Mouse (Mus musculus): ENCODE measurements at regions not wholly inside any gene's neighbourhood (a gene's known extent, or its start where the extent isn't known, plus 50 kb on each side); places are given as distances from the start of the nearest gene placed in this dataset.

DNA sequence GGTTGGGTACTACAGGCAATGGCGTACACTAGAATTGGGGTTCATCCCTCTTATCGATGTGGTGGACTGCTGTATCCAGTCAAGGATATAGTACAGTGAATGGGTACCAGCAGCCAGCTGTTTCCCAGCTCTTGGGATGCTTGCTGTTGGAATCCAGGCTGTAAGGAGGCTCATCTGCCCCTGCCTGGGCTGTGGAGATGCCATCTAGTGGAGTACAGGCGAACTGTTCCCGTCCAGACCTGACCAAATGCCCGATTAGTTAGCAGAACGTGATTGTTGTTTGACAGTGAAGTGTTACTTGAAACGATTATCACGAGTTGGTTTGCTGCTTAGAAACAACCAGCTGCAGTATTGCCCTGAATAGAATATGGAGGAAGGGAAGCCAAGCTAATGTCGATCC is 205.0 kb upstream of the Gadl1 start:
- H3K4me1 ChIP-seq (ENCODE audit: insufficient read depth, low read length): peaks cover 4% of the 10 kb centered on the region; the same call in 1 of the 2 replicates
- no peaks in the 10 kb centered on the region for H3K27me3 ChIP-seq (ENCODE audit: insufficient read depth, low read length)
- no peaks in the 10 kb centered on the region for H3K9me3 ChIP-seq (ENCODE audit: low read length)
- no peak overlapping the region for H3K4me2 ChIP-seq (replicated peaks; ENCODE audit: low read depth, low read length)
- WGBS: 32% methylated on average over 9 of the region's 9 CpGs
- no peak overlapping the region for H3K9ac ChIP-seq (replicated peaks; ENCODE audit: low read length)
- H3K36me3 ChIP-seq (ENCODE audit: insufficient read depth, low read length): no peaks in the 10 kb centered on the region
- peak; percentile 64; the same call in 1 of the 2 replicates for ATAC-seq (ENCODE audit: low FRiP score, low TSS enrichment)
- H3K27ac ChIP-seq (ENCODE audit: low read length): no peak overlapping the region
- H3K4me3 ChIP-seq (ENCODE audit: low read length): no peak overlapping the region

DNA sequence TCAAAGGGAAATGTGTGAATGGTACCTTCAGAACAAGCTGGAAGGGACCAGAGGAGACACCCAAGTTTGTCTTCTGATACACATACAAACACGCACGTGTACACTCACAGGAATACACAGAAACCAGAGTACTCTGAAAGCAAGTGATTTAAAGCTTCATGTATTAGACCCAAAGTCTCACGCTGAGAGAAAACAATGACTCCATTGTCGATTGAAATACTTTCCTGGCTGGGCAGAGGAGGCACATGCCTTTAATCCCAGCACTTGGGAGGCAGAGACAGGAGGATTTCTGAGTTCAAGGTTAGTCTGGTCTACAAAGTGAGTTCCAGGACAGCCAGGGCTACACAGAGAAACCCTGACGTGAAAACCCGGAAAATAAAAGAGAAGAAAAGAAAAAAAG is 203.5 kb upstream of the Gadl1 start:
- no peak overlapping the region for H3K9ac ChIP-seq (replicated peaks; ENCODE audit: low read length)
- WGBS: 82% methylated on average over 6 of the region's 6 CpGs
- no peak for ATAC-seq (ENCODE audit: low FRiP score, low TSS enrichment)
- no peak overlapping the region for H3K4me2 ChIP-seq (replicated peaks; ENCODE audit: low read depth, low read length)
- H3K4me1 ChIP-seq (ENCODE audit: insufficient read depth, low read length): peaks cover 4% of the 10 kb centered on the region; the same call in 1 of the 2 replicates
- no peaks in the 10 kb centered on the region for H3K9me3 ChIP-seq (ENCODE audit: low read length)
- no peaks in the 10 kb centered on the region for H3K27me3 ChIP-seq (ENCODE audit: insufficient read depth, low read length)
- no peaks in the 10 kb centered on the region for H3K36me3 ChIP-seq (ENCODE audit: insufficient read depth, low read length)
- H3K27ac ChIP-seq (ENCODE audit: low read length): no peak overlapping the region
- no peak overlapping the region for H3K4me3 ChIP-seq (ENCODE audit: low read length)

DNA sequence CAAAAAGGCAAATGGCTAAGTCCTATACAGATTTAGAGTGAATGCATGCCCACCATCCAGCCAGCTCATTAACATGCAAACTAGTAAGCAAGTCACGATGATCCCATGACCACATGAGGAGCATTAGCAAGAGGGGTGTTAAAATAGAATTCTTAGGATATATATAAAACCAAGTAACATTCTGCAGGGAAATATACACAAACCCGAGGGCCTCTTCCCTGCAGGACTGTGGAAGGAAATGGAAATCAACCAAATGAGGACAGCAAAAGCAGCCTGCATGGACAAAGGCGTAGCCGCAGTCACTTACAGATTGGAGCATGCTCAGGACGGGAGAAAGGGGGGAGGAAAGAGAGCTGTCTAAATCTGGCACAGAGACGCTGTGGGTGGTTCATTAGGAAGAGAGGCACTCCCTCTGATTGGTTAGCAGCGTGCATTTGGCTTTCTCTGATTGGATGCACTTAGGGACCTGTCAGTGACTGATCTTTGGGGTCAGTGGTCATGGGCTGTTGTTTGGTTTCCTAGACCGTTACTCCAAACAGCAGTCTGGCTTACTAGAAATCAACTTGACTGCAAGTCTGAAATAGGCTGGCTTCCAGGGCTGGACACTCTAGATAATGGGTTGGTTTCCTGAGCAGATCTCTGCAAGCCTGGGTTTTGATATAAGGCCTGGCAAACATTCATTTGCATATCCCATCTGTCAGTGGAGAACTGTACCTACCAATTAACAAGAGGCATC is 200.9 kb upstream of the Gadl1 start:
- ATAC-seq (ENCODE audit: low FRiP score, low TSS enrichment): peak; percentile 95
- WGBS: 32% methylated on average over 8 of the region's 8 CpGs
- H3K4me1 ChIP-seq (ENCODE audit: insufficient read depth, low read length): peaks cover 4% of the 10 kb centered on the region; the same call in 1 of the 2 replicates
- peak overlapping the region; percentile 49 for H3K27ac ChIP-seq (ENCODE audit: low read length)
- H3K9me3 ChIP-seq (ENCODE audit: low read length): no peaks in the 10 kb centered on the region
- H3K36me3 ChIP-seq (ENCODE audit: insufficient read depth, low read length): no peaks in the 10 kb centered on the region
- H3K4me3 ChIP-seq (ENCODE audit: low read length): no peak overlapping the region
- no peak overlapping the region for H3K4me2 ChIP-seq (replicated peaks; ENCODE audit: low read depth, low read length)
- no peaks in the 10 kb centered on the region for H3K27me3 ChIP-seq (ENCODE audit: insufficient read depth, low read length)
- no peak overlapping the region for H3K9ac ChIP-seq (replicated peaks; ENCODE audit: low read length)

DNA sequence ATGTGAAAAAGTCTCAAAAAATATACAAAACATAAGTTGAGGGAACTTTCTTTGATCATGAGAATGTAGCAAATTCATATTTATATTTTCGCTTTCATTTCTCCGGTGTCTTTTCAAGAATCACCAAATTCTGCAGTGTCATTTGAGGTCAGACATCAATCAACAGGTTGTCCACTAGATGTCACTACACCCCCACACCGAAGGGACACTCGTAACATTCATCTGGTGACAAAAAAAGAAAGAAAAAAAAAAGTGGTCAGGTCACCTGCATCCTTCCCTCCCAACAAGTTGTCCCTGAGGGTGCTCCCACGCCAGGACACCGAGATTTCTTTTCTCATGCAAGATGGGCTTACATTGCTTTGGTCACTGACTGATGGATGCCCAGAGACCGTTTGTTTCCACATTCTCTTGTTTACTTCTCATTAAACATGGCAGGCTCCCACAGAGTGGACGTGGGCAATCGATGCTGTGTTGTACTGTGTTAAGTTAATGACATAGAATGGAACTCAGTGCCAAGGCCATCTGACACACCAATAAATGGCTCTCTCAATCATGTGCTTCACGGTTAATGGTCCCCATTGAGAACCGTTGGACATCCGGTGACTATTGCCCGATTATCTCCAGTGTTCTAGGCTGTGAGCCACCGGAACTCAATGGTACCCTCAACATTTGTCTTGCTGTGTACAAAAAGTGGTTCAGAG is 199.1 kb upstream of the Gadl1 start:
- Histone ChIP-seq H3K9me3 (ENCODE audit: low read length) (no peaks in the 10 kb centered on the region), H3K9ac (replicated peaks; ENCODE audit: low read length) (no peak overlapping the region), H3K4me1 (ENCODE audit: insufficient read depth, low read length) (peaks cover 4% of the 10 kb centered on the region; the same call in 1 of the 2 replicates), H3K27ac (ENCODE audit: low read length) (no peak overlapping the region), H3K4me3 (ENCODE audit: low read length) (no peak overlapping the region), H3K27me3 (ENCODE audit: insufficient read depth, low read length) (no peaks in the 10 kb centered on the region), H3K36me3 (ENCODE audit: insufficient read depth, low read length) (no peaks in the 10 kb centered on the region), H3K4me2 (replicated peaks; ENCODE audit: low read depth, low read length) (no peak overlapping the region)
- no peak for ATAC-seq (ENCODE audit: low FRiP score, low TSS enrichment)
- 79% methylated on average over 14 of the region's 14 CpGs for WGBS

DNA sequence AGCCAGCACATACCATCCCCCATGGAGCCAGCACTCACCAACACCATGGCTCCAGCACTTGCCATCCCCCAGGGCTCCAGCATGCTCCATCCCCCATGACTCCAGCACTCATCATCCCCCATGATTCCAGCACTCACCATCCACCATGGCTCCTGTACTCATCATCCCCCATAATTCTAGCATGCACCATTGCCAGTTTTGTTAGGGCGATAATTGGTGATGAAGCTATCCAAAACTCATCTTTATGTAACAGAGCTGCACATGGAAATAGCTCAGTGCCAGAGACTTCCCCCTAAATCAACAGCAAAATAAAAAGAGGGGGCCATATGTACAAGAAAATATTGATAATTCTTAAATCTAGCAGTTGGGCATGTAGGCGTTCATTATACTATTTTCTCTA is 188.9 kb upstream of the Gadl1 start:
- Histone ChIP-seq H3K27me3 (ENCODE audit: insufficient read depth, low read length) (no peaks in the 10 kb centered on the region), H3K27ac (ENCODE audit: low read length) (no peak overlapping the region), H3K9ac (replicated peaks; ENCODE audit: low read length) (no peak overlapping the region), H3K9me3 (ENCODE audit: low read length) (peaks cover 6% of the 10 kb centered on the region; the same call in 1 of the 2 replicates), H3K4me2 (replicated peaks; ENCODE audit: low read depth, low read length) (no peak overlapping the region), H3K4me1 (ENCODE audit: insufficient read depth, low read length) (no peaks in the 10 kb centered on the region), H3K4me3 (ENCODE audit: low read length) (no peak overlapping the region), H3K36me3 (ENCODE audit: insufficient read depth, low read length) (no peaks in the 10 kb centered on the region)
- no peak for ATAC-seq (ENCODE audit: low FRiP score, low TSS enrichment)
- 92% methylated on average over 2 of the region's 2 CpGs for WGBS

DNA sequence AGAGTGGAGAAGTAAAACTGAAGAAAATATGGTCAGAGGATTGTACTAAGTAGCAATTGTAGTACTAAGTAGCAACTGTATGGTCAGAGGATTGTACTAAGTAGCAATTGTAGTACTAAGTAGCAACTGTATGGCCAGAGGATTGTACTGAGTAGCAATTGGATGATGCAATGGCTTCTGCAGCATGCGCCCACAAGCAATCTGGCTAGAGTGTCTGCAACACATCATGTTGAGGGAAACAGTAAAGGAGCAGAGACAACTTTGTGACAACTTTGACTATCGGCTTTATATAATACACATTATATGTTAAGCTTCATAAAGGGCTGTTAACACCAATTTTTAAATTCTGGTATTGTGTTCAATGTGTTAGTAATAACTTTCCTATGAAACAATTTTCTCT is 188.4 kb upstream of the Gadl1 start:
- 96% methylated on average over 2 of the region's 2 CpGs for WGBS
- no peak overlapping the region for H3K9ac ChIP-seq (replicated peaks; ENCODE audit: low read length)
- no peak overlapping the region for H3K4me3 ChIP-seq (ENCODE audit: low read length)
- H3K27me3 ChIP-seq (ENCODE audit: insufficient read depth, low read length): no peaks in the 10 kb centered on the region
- no peaks in the 10 kb centered on the region for H3K36me3 ChIP-seq (ENCODE audit: insufficient read depth, low read length)
- H3K9me3 ChIP-seq (ENCODE audit: low read length): peaks cover 8% of the 10 kb centered on the region; the same call in 1 of the 2 replicates
- no peaks in the 10 kb centered on the region for H3K4me1 ChIP-seq (ENCODE audit: insufficient read depth, low read length)
- no peak for ATAC-seq (ENCODE audit: low FRiP score, low TSS enrichment)
- H3K27ac ChIP-seq (ENCODE audit: low read length): no peak overlapping the region
- H3K4me2 ChIP-seq (replicated peaks; ENCODE audit: low read depth, low read length): no peak overlapping the region

DNA sequence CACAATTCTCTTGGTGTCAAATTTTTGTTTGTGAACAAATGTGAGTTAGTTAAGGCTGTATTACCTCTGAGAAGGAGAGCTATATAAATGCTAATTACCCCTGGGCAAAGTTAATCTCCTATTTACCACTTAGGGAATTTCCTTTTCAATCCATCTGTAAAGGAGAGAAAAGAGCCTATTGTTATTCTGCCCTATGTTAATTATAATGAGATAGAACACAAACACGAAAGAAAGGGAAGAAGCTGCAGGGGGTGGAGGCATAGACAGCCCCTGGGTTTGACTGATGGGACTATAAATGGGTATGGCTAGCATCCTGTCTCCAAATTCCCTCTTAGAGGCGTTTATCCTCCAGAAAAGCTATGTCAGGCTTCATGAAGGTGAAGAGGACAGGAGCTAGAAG is 185.2 kb upstream of the Gadl1 start:
- no peak overlapping the region for H3K4me2 ChIP-seq (replicated peaks; ENCODE audit: low read depth, low read length)
- H3K27ac ChIP-seq (ENCODE audit: low read length): no peak overlapping the region
- no peak overlapping the region for H3K4me3 ChIP-seq (ENCODE audit: low read length)
- H3K9ac ChIP-seq (replicated peaks; ENCODE audit: low read length): no peak overlapping the region
- H3K4me1 ChIP-seq (ENCODE audit: insufficient read depth, low read length): peaks cover 3% of the 10 kb centered on the region; the same call in 1 of the 2 replicates
- no peaks in the 10 kb centered on the region for H3K27me3 ChIP-seq (ENCODE audit: insufficient read depth, low read length)
- peaks cover 8% of the 10 kb centered on the region; the same call in 1 of the 2 replicates for H3K9me3 ChIP-seq (ENCODE audit: low read length)
- no peak for ATAC-seq (ENCODE audit: low FRiP score, low TSS enrichment)
- no peaks in the 10 kb centered on the region for H3K36me3 ChIP-seq (ENCODE audit: insufficient read depth, low read length)
- WGBS: 15% methylated on average over 2 of the region's 2 CpGs

DNA sequence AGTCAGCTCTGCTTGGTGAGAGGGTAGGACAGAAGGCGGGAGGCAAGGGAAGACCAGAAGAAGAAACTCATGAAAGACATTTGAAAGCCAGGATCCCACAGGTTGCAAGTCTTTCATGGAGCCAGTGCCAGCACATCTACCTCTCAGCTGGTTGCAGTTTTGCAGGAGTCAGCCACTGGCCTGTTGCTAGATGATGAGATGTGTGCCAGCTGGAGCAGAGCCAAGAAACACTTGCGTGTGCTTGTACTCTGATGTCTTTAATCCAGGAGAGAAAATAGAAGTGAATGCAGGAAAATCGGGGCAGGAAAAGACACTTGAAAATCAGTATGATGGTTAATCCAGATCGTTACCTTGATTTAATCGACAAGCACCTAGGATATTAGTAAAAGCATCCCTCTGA is 181.9 kb upstream of the Gadl1 start:
- no peaks in the 10 kb centered on the region for H3K27me3 ChIP-seq (ENCODE audit: insufficient read depth, low read length)
- no peak overlapping the region for H3K27ac ChIP-seq (ENCODE audit: low read length)
- no peak overlapping the region for H3K9ac ChIP-seq (replicated peaks; ENCODE audit: low read length)
- peaks cover 3% of the 10 kb centered on the region; the same call in 1 of the 2 replicates for H3K4me1 ChIP-seq (ENCODE audit: insufficient read depth, low read length)
- no peak for ATAC-seq (ENCODE audit: low FRiP score, low TSS enrichment)
- 63% methylated on average over 5 of the region's 5 CpGs for WGBS
- no peaks in the 10 kb centered on the region for H3K36me3 ChIP-seq (ENCODE audit: insufficient read depth, low read length)
- H3K9me3 ChIP-seq (ENCODE audit: low read length): peaks cover 5% of the 10 kb centered on the region; the same call in 1 of the 2 replicates
- H3K4me2 ChIP-seq (replicated peaks; ENCODE audit: low read depth, low read length): no peak overlapping the region
- no peak overlapping the region for H3K4me3 ChIP-seq (ENCODE audit: low read length)

DNA sequence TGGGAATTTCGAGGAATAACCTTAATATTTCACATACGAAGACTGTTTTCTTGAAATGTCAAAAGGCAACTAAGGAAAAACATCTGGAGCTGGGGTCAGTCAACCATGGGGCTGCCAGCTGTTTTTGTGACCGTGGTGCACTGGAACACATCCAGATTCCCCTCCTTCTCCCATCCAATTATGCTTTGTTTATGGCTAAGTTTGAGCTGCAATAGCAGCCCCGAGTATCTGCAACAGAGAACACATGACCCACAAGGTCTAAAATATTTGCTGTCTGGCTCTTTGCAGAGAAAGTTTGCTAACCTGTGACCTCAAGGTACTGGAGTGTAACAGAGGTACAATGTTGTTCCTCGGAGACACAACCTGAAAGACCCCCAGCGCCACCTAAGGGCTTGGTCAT is 177.7 kb upstream of the Gadl1 start:
- no peak overlapping the region for H3K4me2 ChIP-seq (replicated peaks; ENCODE audit: low read depth, low read length)
- H3K9ac ChIP-seq (replicated peaks; ENCODE audit: low read length): no peak overlapping the region
- peak; percentile 51; the same call in 1 of the 2 replicates for ATAC-seq (ENCODE audit: low FRiP score, low TSS enrichment)
- H3K27ac ChIP-seq (ENCODE audit: low read length): no peak overlapping the region
- H3K36me3 ChIP-seq (ENCODE audit: insufficient read depth, low read length): no peaks in the 10 kb centered on the region
- no peak overlapping the region for H3K4me3 ChIP-seq (ENCODE audit: low read length)
- H3K9me3 ChIP-seq (ENCODE audit: low read length): no peaks in the 10 kb centered on the region
- H3K27me3 ChIP-seq (ENCODE audit: insufficient read depth, low read length): no peaks in the 10 kb centered on the region
- H3K4me1 ChIP-seq (ENCODE audit: insufficient read depth, low read length): peaks cover 3% of the 10 kb centered on the region; the same call in 1 of the 2 replicates
- WGBS: 16% methylated on average over 6 of the region's 6 CpGs

DNA sequence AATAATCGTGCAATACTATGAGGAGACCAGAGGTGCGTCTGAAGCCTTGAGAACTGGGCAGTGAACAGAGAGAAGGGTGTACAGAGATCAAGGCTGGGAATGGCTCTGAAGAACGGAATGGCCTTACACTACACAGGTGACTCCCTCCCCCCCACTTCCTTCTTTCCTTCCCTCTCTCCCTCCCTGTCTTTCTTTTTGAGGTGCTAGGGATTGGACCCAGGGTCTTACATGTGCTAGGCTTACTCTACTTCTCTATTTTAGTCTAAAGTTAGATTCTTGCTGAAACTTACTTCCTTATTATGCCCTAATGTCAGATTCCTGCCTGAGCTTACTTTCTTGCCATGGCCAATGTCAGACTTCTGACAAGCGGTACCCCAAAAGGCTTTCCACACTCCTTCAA is 176.2 kb upstream of the Gadl1 start:
- Histone ChIP-seq H3K27me3 (ENCODE audit: insufficient read depth, low read length) (no peaks in the 10 kb centered on the region), H3K36me3 (ENCODE audit: insufficient read depth, low read length) (no peaks in the 10 kb centered on the region), H3K9ac (replicated peaks; ENCODE audit: low read length) (no peak overlapping the region), H3K4me2 (replicated peaks; ENCODE audit: low read depth, low read length) (no peak overlapping the region), H3K27ac (ENCODE audit: low read length) (no peak overlapping the region), H3K4me1 (ENCODE audit: insufficient read depth, low read length) (no peaks in the 10 kb centered on the region), H3K4me3 (ENCODE audit: low read length) (no peak overlapping the region), H3K9me3 (ENCODE audit: low read length) (no peaks in the 10 kb centered on the region)
- WGBS: 90% methylated on average over 4 of the region's 4 CpGs
- no peak for ATAC-seq (ENCODE audit: low FRiP score, low TSS enrichment)

Data from kidney, embryonic 16.5 days (tissue).